Mouse (Mus musculus): ENCODE measurements around the gene Dnajb2.

Gene Dnajb2

GRCm38 (mm10) chr1:75218227-75219001 is 17.8 kb upstream of the Dnajb2 start:
- peak; percentile 74 to 85 for DNase-seq (ENCODE audit: inconsistent age in 2 of 2, low spot score in 1 of 2)

- DNase-seq (ENCODE audit: inconsistent age in 2 of 2, low spot score in 1 of 2), result peak; percentile 92 to 97
Measured at GRCm38 (mm10) chr1:75219078-75219477, 17.1 kb upstream of the Dnajb2 start.

GRCm38 (mm10) chr1:75219531-75219930 is 16.7 kb upstream of the Dnajb2 start, which contains the start of gene Tuba4a:
Gene Tuba4a (minus strand): TSS chr1:75219865.
- DNase-seq (ENCODE audit: inconsistent age in 2 of 2, low spot score in 1 of 2), result no peak

GRCm38 (mm10) chr1:75221538-75221937 is 14.7 kb upstream of the Dnajb2 start:
- DNase-seq (ENCODE audit: inconsistent age in 2 of 2, low spot score in 1 of 2), result no peak

DNA sequence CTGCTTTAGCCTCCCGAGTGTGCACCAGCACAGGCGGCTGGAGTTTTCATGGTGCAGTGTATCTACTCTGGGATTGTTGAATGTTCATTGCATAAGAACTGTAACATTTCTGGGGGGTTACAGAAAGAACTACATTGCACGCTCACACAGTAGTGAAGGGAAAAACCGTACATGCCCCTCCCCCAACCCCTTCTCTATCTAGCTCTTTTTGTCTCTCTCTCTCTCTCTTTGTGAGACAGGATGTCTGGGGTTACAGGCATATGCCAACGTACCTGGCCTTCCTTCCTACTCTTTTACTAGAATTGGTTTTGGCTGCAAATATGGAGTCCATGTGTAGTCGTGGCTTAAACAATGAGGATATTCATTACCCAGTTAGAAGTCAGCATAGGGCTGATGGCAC is 13.3 kb upstream of the Dnajb2 start:
- DNase-seq (ENCODE audit: inconsistent age in 2 of 2, low spot score in 1 of 2), result no peak

DNA sequence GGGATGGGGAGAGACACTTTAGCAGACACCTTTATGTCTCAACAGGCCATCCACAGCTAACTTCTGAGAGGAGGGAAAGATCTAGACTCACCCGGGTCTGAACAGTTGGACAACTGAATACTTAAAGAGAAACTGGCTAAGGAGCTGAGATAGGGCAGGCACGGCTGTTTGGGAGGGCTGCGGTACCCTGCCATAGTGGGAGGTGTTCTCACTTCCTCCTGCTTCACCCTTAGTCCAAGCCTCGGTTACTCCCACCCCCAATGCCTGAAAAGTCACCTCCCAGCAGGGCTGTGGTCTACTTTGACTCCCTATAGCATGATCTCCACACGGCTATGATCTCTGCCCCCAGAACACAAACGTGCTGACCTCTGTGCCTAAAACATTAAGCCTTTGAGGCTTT is 12.7 kb upstream of the Dnajb2 start:
- DNase-seq (ENCODE audit: inconsistent age in 2 of 2, low spot score in 1 of 2), result no peak

DNA sequence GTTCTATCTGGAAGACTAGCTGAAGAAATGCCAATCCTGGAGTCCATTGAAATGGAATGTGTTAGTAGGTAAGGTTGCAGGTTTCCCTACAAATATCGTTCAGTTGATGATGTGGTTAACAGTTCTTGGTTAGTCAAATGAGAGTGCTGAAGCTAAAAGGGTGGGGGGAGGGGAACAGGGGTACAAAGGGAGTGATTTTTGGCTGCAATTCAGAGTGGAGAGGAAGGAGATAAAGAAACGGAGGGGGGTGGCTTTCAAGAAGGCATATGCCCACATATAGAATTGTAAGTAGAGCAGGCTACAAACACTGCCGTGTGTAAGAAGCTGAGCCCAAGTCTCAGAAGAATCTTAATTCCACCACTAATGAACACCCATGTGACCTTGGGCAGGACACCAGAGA is 10.7 kb upstream of the Dnajb2 start:
- DNase-seq (ENCODE audit: inconsistent age in 2 of 2, low spot score in 1 of 2), result no peak

GRCm38 (mm10) chr1:75226138-75226537 is 10.1 kb upstream of the Dnajb2 start:
- no peak for DNase-seq (ENCODE audit: inconsistent age in 2 of 2, low spot score in 1 of 2)

GRCm38 (mm10) chr1:75227653-75228052 is 8.6 kb upstream of the Dnajb2 start:
- DNase-seq (ENCODE audit: inconsistent age in 2 of 2, low spot score in 1 of 2), result no peak

- no peak for DNase-seq (ENCODE audit: inconsistent age in 2 of 2, low spot score in 1 of 2)
Measured at GRCm38 (mm10) chr1:75229158-75229557, 7.0 kb upstream of the Dnajb2 start.

DNA sequence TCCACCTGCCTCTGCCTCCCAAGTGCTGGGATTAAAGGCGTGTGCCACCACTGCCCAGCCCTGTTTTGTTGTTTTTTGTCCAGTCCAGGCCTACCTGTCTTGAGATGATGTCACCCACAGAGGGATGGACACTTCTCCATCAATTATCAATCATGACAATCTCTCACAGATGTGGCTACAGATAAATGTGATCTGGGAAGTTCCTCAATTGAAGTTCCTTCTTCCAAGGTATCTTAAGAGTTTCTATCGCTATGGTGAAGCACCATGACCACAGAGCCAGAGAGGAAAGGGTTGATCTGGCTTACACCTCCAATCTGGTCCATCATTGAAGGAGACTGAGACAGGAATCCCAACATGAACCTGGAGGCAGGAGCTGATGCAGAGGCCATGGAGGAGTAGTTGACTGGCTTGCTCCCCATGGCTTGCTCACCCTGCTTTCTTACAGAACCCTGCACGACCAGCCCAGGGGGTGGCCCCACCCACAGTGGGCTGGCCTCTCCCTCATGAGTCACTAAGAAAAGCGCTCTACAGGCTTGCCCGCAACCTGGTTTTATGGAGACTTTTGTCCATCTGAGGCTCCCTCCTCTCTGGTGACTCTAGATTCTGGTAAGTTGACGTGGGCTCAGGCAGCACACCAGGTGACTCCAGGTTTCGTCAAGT is 5.7 kb upstream of the Dnajb2 start:
- no peak for DNase-seq (ENCODE audit: inconsistent age in 2 of 2, low spot score in 1 of 2)

DNA sequence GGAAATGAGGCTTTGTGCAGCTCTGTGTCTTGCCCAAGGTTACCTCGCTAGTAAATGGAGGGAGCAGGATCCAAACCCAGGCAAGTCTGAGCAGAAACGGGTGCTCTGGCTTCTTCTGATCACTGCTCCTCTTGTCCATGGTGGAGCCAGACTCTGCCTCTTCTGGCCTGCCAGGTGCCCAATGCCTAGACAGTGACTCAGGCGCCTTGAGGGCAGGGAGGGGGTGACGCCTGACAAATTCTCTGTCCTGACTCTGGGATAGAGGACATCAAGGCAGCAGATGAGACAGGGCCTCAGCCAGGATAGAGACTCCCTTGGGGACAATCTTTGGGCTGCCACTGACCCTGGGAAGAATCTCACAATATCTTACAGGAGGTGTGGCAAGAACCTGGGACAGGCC is 5.0 kb upstream of the Dnajb2 start:
- DNase-seq (ENCODE audit: inconsistent age in 2 of 2, low spot score in 1 of 2), result peak in 1 of 2 experiments; percentile 22

DNA sequence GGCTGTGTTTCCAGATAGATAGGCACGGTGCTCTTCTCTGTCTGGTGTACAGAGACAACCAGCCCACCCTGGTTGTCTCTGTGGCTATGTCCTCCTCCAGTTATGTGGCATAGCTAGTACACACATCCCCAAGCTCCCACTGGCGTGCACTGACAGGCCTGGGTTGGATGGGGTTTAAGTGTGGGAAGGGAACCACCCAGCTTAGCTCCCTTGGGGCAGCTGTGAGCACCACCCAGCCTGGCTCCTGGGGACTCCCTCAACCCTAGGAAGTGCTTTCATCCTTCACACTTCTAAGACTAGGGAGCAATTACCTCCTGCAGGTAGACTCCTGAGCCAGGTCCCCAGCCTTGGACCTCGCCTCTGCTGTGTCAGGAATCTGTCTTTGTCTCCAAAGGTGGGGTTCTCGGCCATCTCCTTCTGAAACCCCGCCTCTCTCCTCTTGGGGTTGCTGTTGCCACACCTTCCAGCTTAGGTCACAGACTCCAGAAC is 4.5 kb upstream of the Dnajb2 start, which contains the start of gene A630095N17Rik:
A630095N17Rik (minus strand) TSS at position 439 of the 489 bp plus-strand sequence.
- DNase-seq (ENCODE audit: inconsistent age in 2 of 2, low spot score in 1 of 2), result no peak

- DNase-seq (ENCODE audit: inconsistent age in 2 of 2, low spot score in 1 of 2), result peak in 1 of 2 experiments; percentile 24
Measured at GRCm38 (mm10) chr1:75232489-75232888, 3.7 kb upstream of the Dnajb2 start.

DNA sequence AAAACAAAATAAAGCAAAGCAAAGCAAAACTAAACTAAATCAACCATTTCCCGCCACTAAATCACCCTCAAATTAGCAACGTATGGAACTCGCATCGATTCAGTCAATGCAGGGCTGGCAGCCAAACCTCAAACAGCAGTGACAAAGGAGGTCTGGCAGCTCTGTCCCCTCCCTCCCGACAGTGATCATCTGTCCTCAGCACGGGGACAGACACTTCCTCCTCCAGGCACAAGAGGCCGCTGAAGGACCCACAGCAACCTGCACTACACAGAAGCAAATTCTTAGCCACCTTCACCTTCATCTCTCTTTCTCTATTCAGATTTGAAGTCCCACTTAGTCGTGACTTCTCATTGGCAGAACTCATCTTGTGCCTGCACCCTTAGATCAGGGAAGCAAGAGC is 1.6 kb upstream of the Dnajb2 start:
- DNase-seq (ENCODE audit: inconsistent age in 2 of 2, low spot score in 1 of 2), result peak; percentile 81 to 88

DNA sequence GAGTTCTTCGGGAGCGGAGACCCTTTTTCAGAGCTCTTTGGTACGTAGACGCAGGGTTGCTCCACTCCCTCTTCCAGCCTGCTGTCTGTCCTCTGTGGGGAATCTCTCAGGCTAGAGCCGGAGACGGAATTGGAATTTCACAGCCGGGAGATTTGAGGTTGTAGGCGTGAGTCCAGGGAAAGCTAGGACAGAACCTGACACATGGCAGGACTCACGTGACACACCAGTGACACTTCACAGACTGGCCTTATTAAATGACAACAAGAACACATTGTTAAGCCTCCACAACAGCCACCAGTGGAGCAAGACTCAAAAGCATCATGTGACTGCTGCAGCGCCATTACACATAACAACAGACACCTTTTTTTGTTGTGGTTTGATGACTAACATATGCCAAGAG is 3.4 kb downstream of the Dnajb2 start:
- no peak for DNase-seq (ENCODE audit: inconsistent age in 2 of 2, low spot score in 1 of 2)

DNA sequence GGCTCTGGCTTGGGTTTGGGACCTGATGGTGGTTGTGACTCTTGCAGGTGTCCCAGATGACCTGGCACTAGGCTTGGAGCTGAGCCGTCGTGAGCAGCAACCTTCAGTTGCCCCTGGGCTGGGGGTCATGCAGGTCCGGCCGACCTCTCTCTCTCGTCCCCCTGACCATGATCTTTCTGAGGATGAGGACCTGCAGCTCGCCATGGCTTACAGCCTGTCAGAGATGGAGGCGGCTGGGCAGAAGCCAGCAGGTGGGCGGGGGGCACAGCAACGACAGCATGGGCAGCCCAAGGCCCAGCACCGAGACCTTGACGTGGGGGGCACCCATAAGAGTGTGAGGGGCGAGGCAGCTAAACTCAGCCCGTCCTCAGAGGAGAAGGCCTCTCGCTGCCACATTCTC is 7.2 kb downstream of the Dnajb2 start:
- DNase-seq (ENCODE audit: inconsistent age in 2 of 2, low spot score in 1 of 2), result no peak

DNA sequence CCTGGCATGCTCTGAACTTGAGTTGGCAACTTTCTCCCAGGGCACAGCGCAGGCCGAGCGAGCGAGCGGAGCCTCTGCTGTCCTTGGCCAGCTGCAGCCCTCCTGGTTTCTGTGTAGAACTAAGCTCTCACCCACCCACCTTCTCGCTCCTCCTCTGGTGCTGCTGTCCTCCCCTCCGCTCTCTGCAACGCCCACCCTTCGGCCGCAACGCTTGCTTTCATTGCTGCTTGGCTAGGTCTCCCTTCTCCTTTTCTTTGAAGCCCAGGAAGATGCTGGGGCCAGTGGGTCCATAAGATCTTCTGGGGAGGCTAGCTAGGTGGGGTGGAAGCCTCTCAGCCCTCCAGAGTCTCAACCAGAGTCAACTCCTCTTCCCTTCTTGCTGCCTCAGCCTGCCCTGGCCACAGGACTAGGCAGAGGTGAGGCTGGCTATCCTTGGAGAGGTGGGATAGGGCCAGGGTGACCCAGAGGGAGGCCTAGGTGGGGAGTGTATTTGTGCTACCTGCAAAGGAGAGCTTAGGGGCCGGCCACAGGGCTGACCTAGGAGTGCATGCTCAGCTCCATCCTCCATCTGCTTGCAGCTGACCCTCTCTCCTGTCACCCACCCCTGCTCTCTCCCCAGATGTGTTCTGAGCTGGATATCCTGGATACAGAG is 8.1 kb downstream of the Dnajb2 start:
- DNase-seq (ENCODE audit: inconsistent age in 2 of 2, low spot score in 1 of 2), result peak in 1 of 2 experiments; percentile 39

GRCm38 (mm10) chr1:75244836-75245235 is 8.6 kb downstream of the Dnajb2 start:
- DNase-seq (ENCODE audit: inconsistent age in 2 of 2, low spot score in 1 of 2), result peak in 1 of 2 experiments; percentile 69

- DNase-seq (ENCODE audit: inconsistent age in 2 of 2, low spot score in 1 of 2), result peak; percentile 49 to 69
Measured at GRCm38 (mm10) chr1:75247071-75247930, 11.1 kb downstream of the Dnajb2 start.

Data from adrenal gland, adult (tissue).